Mouse (Mus musculus) ES-E14 (cell line): ENCODE data around the gene Bsn. TPM values are rescaled to one million over a fixed set of nuclear protein-coding genes. Genes with fewer than 3 reads are reported as not detected.

ENCODE experiments used
- DNase-seq: peaks from one replicate; pipeline ENCODE4 v3.0.0-alpha.2; 2013; ENCODE audit warnings: low read depth, low spot score
- H3K27ac ChIP-seq: 2 replicates; pipeline ENCODE4 v1.5.1; 2012; ENCODE audit warnings: low read depth, mild to moderate bottlenecking, low read length, moderate library complexity, mixed read lengths; ENCODE audit not compliant: poor library complexity, insufficient read depth, severe bottlenecking
- H3K36me3 ChIP-seq: 2 replicates; pipeline ENCODE4 v1.6.1; 2012; ENCODE audit warnings: mild to moderate bottlenecking, low read length, moderate library complexity, mixed read lengths; ENCODE audit not compliant: control insufficient read depth, poor library complexity, insufficient read depth, severe bottlenecking
- H3K4me1 ChIP-seq, 2 experiments: fragments of 150-350 bp in 1 of 2; sonication (generic) in 1 of 2; 2 replicates each; pipeline ENCODE4 v1.6.1; 2012; ENCODE audit warnings: low read length in 2 of 2, mild to moderate bottlenecking in 1 of 2, mixed read lengths in 1 of 2; ENCODE audit not compliant: control insufficient read depth in 2 of 2, insufficient read depth in 2 of 2, poor library complexity in 1 of 2
- H3K4me3 ChIP-seq, 2 experiments: fragments of 150-350 bp in 1 of 2; sonication (generic) in 1 of 2; 2 replicates each; pipeline ENCODE4 v1.5.1; 2012; ENCODE audit warnings: low read length in 2 of 2, low read depth in 1 of 2, mild to moderate bottlenecking in 1 of 2, mixed read lengths in 1 of 2; ENCODE audit not compliant: insufficient read depth in 1 of 2, poor library complexity in 1 of 2, severe bottlenecking in 1 of 2
- H3K9ac ChIP-seq: 2 replicates; pipeline ENCODE4 v1.6.1; 2012; ENCODE audit warnings: low read depth, mild to moderate bottlenecking, low read length, mixed read lengths; ENCODE audit not compliant: poor library complexity, insufficient read depth, severe bottlenecking
- H3K9me3 ChIP-seq: fragments of 150-350 bp; sonication (generic); 2 replicates; pipeline ENCODE4 v1.6.1; 2012; ENCODE audit warnings: low read depth, mild to moderate bottlenecking, low read length; ENCODE audit not compliant: control insufficient read depth, insufficient read depth
- CHD2 ChIP-seq: IDR thresholded peaks from 2 replicates; pipeline ENCODE4 v1.6.1; 2014; ENCODE audit warnings: mild to moderate bottlenecking, low read depth, low read length, inconsistent platforms
- HCFC1 ChIP-seq: IDR thresholded peaks from 2 replicates; pipeline ENCODE4 v1.6.1; 2012; ENCODE audit warnings: low read length, inconsistent platforms, borderline replicate concordance; ENCODE audit not compliant: insufficient read depth
- MAFK ChIP-seq: IDR thresholded peaks from 2 replicates; pipeline ENCODE4 v1.6.1; 2014; ENCODE audit warnings: mild to moderate bottlenecking, low read depth, low read length, inconsistent platforms; ENCODE audit not compliant: insufficient read depth
- ZC3H11A ChIP-seq: IDR thresholded peaks from 2 replicates; pipeline ENCODE4 v1.6.1; 2012; ENCODE audit warnings: low read depth, mild to moderate bottlenecking, inconsistent platforms, low read length, borderline replicate concordance
- ZNF384 ChIP-seq: IDR thresholded peaks from 2 replicates; pipeline ENCODE4 v1.6.1; 2012; ENCODE audit warnings: low read depth, low read length, inconsistent platforms
- in situ Hi-C, 2 experiments: fragments of 600-800 bp; cut with MboI; formaldehyde crosslinking; loops; one replicate each; pipeline ENCODE4 v1.15.1; 2025; ENCODE audit warnings: low sequenced_read_pairs in 2 of 2, inconsistent platforms in 1 of 2; ENCODE audit not compliant: unreplicated experiment in 2 of 2
- total RNA-seq: library from RNA; depleted of rRNA; stranded (reverse); fragments of 300-350 nt; gene quantifications from 2 replicates; pipeline ENCODE4 v1.2.3, GENCODE M21; 2012

The Bsn gene
- total RNA-seq, 1 experiment, result 0.45 TPM

DNA sequence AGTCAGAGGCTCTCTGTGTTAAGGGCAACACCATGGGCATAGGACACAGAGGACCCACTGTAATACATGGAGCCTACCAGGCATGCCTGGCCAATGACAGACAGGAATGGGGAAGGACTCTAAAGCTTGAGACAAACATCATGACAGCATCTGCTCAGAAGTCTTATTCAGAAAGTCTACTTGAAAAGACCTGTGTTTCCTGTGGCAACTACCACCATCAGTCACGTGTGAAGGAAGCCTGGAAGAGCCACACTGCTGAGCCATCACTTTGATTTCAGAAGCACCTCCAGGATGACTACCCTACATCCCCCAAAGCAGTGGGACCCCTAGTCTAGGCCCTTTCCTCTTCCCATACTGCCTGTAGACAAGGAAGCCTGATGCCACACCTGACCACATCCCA lies 39.7 kb downstream of the Bsn start:
- Histone ChIP-seq H3K9me3 (no peaks in the 10 kb centered on the region), H3K4me3 (no peak overlapping the region), H3K36me3 (no peaks in the 10 kb centered on the region), H3K4me1 (peaks cover 0 to 2% of the 10 kb centered on the region in 2 experiments; a peak in 1 of 4 replicates), H3K27ac (no peak overlapping the region), H3K9ac (no peak overlapping the region)
- DNase-seq, result no peak
- TF ChIP-seq ZC3H11A (no peak), ZNF384 (no peak), HCFC1 (no peak), CHD2 (no peak), MAFK (no peak)
- in situ Hi-C loops, result no loop called here

DNA sequence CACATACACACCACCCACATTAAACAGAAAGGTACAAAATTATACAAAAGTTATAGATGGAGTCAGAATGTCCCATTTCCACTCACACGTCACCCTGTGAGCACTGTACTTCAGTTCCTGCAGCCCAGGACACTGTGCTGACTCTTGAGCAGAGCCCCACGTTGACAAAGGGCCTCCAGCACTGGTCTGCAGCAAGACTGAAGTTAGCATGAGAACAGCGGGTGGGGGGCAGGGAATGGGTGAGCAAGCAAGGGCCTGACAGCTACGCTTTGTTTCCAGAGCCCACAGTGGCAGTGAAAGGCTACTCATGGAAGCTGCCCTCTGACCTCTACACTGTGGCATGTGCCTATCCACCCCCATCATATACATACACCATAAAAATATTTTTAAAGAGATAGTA lies 40.4 kb downstream of the Bsn start:
- Histone ChIP-seq H3K4me3 (no peak overlapping the region), H3K9ac (no peak overlapping the region), H3K36me3 (no peaks in the 10 kb centered on the region), H3K4me1 (peaks cover 0 to 3% of the 10 kb centered on the region in 2 experiments; a peak in 1 of 4 replicates), H3K9me3 (no peaks in the 10 kb centered on the region), H3K27ac (no peak overlapping the region; the same call in 1 of the 2 replicates)
- in situ Hi-C loops, result no loop called here
- no peak for DNase-seq
- TF ChIP-seq MAFK (no peak), ZNF384 (no peak), ZC3H11A (no peak)

DNA sequence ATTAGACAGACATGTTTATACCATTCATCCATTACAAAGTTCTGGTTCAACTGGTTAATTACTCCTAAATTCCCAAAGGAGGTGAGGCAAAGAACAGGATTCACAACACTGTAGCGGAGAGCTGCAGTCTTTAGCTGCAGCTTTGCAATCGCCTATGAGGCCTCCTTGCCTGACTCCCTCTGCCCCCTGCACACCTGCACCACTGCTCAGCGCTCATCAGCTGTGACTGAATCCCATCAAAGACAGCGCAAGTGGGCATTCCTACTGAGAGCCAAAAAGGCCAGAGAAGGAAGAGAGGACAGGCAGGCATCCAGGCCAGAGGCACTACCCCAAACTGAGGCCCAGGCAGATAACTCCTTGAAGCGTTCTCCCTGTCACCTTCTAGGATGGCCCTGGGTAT lies 42.6 kb downstream of the Bsn start:
- no peak for TF ChIP-seq CHD2
- TF ChIP-seq HCFC1, result no peak
- no peak for TF ChIP-seq MAFK
- no peak for TF ChIP-seq ZC3H11A
- TF ChIP-seq ZNF384, result no peak
- in situ Hi-C loops, result no loop called here

DNA sequence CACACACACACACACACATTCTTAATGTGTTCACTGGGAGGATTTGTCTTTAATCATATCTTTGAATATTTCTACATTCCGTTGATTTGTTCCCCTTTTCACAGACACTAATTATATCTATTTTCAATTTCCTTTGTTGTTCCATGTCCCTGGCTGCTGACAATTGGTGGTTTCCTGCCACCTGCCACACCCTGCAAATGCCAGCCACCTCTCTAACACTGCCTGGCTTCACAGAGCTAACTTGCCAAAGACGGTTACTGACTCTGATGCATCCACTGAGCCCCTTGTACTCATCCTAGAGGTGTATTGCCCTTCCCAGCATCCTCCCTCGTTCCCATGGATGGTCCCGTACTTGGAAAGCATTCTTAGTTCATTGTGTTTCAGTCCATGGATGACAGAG lies 43.7 kb downstream of the Bsn start:
- in situ Hi-C loops, result no loop called here
- Histone ChIP-seq H3K4me1 (peaks cover 0 to 10% of the 10 kb centered on the region in 2 experiments; a peak in 2 of 4 replicates), H3K9ac (no peak overlapping the region), H3K4me3 (no peak overlapping the region), H3K9me3 (no peaks in the 10 kb centered on the region), H3K27ac (no peak overlapping the region), H3K36me3 (no peaks in the 10 kb centered on the region)
- TF ChIP-seq ZC3H11A, result no peak
- TF ChIP-seq ZNF384, result no peak
- no peak for TF ChIP-seq HCFC1
- no peak for DNase-seq

More for the DNA sequence above, 42.6 kb downstream of the Bsn start:
- no peak for DNase-seq
- Histone ChIP-seq H3K27ac (no peak overlapping the region), H3K36me3 (no peaks in the 10 kb centered on the region), H3K4me3 (no peak overlapping the region), H3K9me3 (no peaks in the 10 kb centered on the region), H3K9ac (no peak overlapping the region), H3K4me1 (peaks cover 0 to 10% of the 10 kb centered on the region in 2 experiments; a peak in 2 of 4 replicates)

- Histone ChIP-seq H3K4me3 (no peak overlapping the region), H3K4me1 (peaks cover 0 to 11% of the 10 kb centered on the region in 2 experiments; a peak in 2 of 4 replicates), H3K36me3 (no peaks in the 10 kb centered on the region), H3K9ac (no peak overlapping the region), H3K27ac (no peak overlapping the region), H3K9me3 (no peaks in the 10 kb centered on the region)
- DNase-seq, result no peak
- TF ChIP-seq HCFC1 (no peak), MAFK (no peak), ZNF384 (no peak), CHD2 (no peak), ZC3H11A (no peak)
- in situ Hi-C loops, result no loop called here
These were observed 44.4 kb downstream of the Bsn start for GRCm38 (mm10) chr9:108145740-108146139.
